Mouse (Mus musculus) B cell, adult 67 days (primary cell): ENCODE data around the gene Srsf3. TPM values are rescaled to one million over a fixed set of nuclear protein-coding genes. Genes with fewer than 3 reads are reported as not detected.

Experiments
- total RNA-seq, 2 experiments: library from RNA; stranded (reverse); gene quantifications; 4 replicates each; pipeline ENCODE4 v1.2.4; 2023

Gene Srsf3
- 100 to 1,000 TPM; 517 to 573 TPM for total RNA-seq

DNA sequence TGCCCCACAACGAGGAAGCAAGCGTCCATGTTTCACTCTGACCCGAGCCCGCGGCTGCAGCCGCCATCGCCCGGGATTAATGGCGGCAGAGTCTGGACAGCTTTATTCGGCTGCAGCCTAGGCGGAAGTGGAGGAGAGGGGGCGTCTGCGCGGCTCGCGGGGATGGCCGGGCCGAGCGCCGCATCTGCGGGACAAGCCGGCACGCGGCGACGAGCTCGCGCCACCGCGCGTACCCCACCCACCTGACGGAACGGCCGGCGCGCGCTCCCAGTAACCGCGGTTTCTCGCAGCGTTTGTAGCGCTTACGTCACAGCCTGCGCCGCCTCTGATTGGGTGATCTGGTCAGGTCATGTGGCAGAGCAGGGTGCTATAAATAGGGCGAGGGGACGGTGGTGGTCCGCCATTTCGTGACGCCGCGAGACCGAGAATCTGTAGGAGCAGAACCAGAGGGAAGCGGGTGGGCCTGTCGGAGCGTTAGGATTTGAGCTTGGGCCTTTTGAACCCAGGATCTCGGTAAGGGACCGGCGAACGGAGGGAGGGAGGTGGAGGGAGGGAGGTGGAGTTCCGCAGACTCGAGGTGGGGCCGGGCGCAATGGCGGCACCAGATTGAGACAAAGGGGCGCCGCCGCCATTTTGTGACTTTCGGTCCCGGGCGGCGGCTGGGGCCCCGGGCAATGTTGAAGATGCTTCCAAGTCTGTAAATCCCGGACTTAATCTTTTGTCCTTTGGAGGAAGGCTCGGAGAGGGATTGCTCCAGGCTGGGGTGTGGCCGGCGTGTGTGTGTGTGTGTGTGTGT is at the start of gene Srsf3:
Gene Srsf3 (plus strand): TSS at position 355 of the 796 bp plus-strand sequence.

DNA sequence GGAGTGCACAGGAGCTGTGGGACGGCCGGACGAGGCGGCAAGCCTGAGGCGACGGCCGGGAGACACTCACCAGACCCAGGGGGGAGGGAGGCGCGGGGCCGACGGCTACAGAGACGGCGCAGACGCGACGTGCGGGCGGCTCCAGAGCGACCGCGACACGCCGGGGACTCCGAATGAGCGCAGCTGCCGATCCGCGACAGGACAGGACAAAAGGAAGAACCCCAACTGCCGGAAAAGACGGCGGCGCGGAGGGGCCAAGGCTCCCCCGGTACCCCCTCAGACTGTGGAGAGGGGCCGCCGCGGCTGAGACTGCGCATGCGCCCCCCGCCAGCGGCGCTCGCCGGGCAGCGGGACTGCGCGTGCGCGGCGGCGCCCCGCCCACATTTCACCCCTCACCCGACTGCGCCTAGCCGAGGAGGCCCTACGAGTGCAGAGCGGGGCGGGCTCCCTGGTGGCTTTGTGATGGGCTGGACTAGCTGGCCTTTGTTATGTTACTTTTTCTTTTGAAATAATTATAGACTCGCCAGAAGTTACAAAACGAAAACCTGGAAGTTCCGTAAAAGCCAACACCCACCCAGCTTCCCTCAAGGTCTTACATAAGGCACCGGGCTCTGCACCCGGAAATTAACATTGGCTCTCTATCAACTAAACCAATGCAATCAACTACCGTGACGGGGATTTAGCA is 24.6 kb upstream of the Srsf3 start, which contains the start of gene Stk38:
Gene Stk38 (minus strand): TSS at position 355 of the 685 bp plus-strand sequence.

DNA sequence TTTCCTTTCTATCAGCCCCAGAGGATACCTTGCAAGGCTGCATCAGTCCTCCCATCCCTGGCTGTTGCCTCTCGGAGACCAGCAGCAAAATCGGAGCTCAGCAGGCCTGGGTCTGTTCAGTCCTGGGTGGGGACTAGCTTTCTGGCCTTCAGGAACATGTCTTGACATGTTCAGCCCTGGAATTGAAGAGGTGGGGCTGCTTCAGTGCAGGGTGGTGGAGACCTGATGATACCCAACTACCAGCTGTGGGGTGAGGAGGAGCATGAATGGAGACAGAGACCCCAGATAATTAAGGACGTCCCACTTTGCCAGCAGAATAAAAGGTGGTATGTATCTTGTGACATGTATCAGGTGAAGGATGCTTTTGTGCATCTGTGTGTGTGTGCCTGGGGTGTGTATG is 58.3 kb downstream of the Srsf3 start, which contains the start of gene Cdkn1a:
Gene Cdkn1a (plus strand): TSS at position 201 of the 400 bp plus-strand sequence.

Other genes starting within 250 kb of the Srsf3 start
- 10 to 100 TPM; 62.1 to 75.6 TPM for gene Brpf3, start 231.5 kb upstream of the Srsf3 start, total RNA-seq
- gene Pnpla1, start 174.2 kb upstream of the Srsf3 start, total RNA-seq: under 1 TPM in 1 of 2 experiments, not detected in 1; 0.27 TPM
- under 1 TPM; 0.27 to 0.38 TPM for gene 4930539E08Rik, start 117.3 kb upstream of the Srsf3 start, total RNA-seq
- gene Pxt1, start 88.8 kb upstream of the Srsf3 start, total RNA-seq: not detected
- 10 to 100 TPM; 80.3 to 82.1 TPM for gene Kctd20, start 80.7 kb upstream of the Srsf3 start, total RNA-seq
- 100 to 1,000 TPM; 204 to 207 TPM for gene Stk38, start 24.6 kb upstream of the Srsf3 start, total RNA-seq
- gene Cdkn1a, start 58.3 kb downstream of the Srsf3 start, total RNA-seq: 1 to 10 TPM; 2.0 to 3.2 TPM
- gene Rab44, start 81.5 kb downstream of the Srsf3 start, total RNA-seq: 1 to 10 TPM in 1 of 2 experiments, under 1 TPM in 1; 0.26 to 1.3 TPM
- gene Cpne5, start 205.5 kb downstream of the Srsf3 start, total RNA-seq: 1 to 10 TPM; 1.2 to 3.2 TPM
- 10 to 100 TPM; 26.9 to 27.0 TPM for gene Ppil1, start 231.6 kb downstream of the Srsf3 start, total RNA-seq
- 100 to 1,000 TPM; 102 to 122 TPM for gene BC004004, start 236.2 kb downstream of the Srsf3 start, total RNA-seq